Mouse (Mus musculus) left cerebral cortex, adult 6 months (tissue): Measurements from ENCODE around the gene Herc2. TPM values are rescaled to one million over a fixed set of nuclear protein-coding genes. Genes with fewer than 3 reads are reported as not detected.

Experiments
- long read RNA-seq, 2 experiments: library from polyadenylated mRNA; unstranded; transcript quantifications; one replicate each; pipeline ENCODE4 v2.0.0; 2019 to 2020
- polyA plus RNA-seq: library from polyadenylated mRNA; unstranded; fragments of <200 nt; fragmentation: Nextera tagmentation; gene quantifications from 2 replicates; pipeline ENCODE4 v1.2.3, GENCODE M21; 2021

Herc2 gene
- 10.9 and 17.8 TPM in 2 replicates for polyA plus RNA-seq
- long read RNA-seq, experiment 1, partial matches to known transcripts: 66 of 72 reads
- long read RNA-seq, experiment 1, other reads (novel, unspliced or antisense): 6 of 72 reads
- long read RNA-seq, experiment 2, partial matches to known transcripts: 58 of 64 reads
- long read RNA-seq, experiment 2, other reads (novel, unspliced or antisense): 6 of 64 reads

DNA sequence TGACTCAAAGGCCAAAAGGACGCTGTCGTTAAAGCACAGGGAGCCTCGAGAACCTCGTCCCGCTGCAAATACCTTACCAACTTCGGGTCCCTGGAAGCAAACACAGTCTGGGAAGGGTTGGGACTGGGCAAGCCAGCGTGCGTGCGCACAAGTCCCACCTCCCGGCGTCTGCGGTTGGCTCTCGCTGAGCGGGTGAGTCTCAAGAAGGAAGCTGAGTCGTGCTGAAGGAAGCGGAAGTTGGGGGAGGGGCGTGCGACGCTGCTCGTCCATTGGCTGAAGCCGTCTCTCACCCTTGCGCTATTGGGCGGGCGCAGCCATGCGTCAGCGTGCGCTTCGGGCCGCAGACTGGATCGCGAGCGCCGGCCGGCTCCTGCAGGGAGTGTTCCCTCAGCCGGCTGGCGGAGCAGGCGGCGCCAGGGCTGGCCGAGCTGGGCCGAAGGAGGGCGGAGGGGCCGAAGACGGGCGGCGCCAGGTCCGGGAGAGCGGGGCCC, at the start of gene Herc2:
Gene Herc2, plus strand, starts transcription at position 366 of the 491 bp plus-strand sequence.

DNA sequence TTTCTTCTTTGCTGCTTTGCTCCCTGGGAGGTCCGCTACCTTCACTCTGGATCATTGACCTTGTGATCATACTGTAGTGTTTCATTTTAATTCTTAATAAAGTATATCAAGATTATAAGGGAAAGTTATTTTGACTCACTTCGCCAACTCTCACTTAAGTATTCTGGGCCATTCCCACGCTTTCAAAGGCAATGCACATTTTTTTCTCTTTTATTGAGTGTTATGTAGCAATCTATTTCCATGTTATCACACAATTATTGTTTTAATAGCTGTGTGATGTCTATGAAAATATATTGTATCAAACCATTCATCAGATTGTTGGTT, 30.1 kb upstream of the Herc2 start, which contains the start of gene Nipa1:
Gene Nipa1, minus strand, starts transcription at position 25 of the 324 bp plus-strand sequence.

DNA sequence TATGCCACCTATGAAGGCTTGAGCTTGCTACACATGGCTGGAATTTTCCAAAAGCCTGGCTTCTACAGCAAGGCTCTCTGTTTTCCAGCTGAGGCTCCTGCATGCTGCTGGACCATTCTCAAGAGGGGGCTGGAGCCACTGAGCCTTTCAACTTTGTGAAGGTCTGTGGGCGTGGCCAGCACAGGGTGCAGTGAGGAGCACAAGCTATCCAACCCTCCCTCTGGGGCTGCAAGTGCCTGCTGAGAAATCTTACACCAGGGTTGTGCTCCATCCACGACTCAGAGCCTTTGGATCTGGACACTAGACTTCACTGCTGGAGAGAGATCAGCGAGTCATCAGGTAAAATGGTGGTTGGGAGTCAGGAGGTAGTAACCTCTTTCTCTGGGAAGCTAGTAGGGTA, 189.5 kb downstream of the Herc2 start, which contains the start of gene Oca2:
Gene Oca2, plus strand, starts transcription at position 218 of the 400 bp plus-strand sequence.

Other genes with a start within 250 kb of the Herc2 start
- gene Cyfip1, start 208.5 kb upstream of the Herc2 start, polyA plus RNA-seq: 32.7 and 43.9 TPM in 2 replicates
- gene Nipa2, start 87.7 kb upstream of the Herc2 start, polyA plus RNA-seq: 15.7 and 18.6 TPM in 2 replicates
- 8.6 and 18.2 TPM in 2 replicates for gene Nipa1, start 30.2 kb upstream of the Herc2 start, polyA plus RNA-seq
- 0.08 and 0.09 TPM in 2 replicates for gene Oca2, start 189.6 kb downstream of the Herc2 start, polyA plus RNA-seq